Mouse (Mus musculus): ENCODE measurements around the gene Usp30. TPM values are rescaled to one million over a fixed set of nuclear protein-coding genes. Genes with fewer than 3 reads are reported as not detected.

Usp30 gene
- total RNA-seq, 2 experiments from 2014 or later, result 31.3 to 34.7 TPM

DNA sequence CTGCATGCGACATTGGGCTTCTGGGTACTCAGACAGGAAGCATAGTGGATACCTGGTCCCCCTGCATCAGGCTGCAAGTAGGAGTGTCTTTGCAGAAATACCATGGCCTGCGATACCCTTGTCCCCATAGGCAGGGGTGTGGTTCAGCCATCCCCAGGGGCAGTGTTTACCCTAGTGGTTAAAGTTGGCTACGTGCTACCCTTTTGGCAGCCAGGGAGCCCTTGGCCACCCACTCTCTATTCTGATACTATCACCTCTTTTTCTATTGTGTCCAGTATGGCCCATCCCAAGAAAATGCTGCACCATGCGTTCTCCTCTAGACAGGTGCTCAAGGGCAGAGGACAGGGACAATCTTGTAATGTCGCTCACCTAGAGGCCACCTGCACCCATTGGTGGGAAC lies 89.5 kb downstream of the Usp30 start:
- DNase-seq (ENCODE audit: low spot score in 2 of 2), result no peak

DNA sequence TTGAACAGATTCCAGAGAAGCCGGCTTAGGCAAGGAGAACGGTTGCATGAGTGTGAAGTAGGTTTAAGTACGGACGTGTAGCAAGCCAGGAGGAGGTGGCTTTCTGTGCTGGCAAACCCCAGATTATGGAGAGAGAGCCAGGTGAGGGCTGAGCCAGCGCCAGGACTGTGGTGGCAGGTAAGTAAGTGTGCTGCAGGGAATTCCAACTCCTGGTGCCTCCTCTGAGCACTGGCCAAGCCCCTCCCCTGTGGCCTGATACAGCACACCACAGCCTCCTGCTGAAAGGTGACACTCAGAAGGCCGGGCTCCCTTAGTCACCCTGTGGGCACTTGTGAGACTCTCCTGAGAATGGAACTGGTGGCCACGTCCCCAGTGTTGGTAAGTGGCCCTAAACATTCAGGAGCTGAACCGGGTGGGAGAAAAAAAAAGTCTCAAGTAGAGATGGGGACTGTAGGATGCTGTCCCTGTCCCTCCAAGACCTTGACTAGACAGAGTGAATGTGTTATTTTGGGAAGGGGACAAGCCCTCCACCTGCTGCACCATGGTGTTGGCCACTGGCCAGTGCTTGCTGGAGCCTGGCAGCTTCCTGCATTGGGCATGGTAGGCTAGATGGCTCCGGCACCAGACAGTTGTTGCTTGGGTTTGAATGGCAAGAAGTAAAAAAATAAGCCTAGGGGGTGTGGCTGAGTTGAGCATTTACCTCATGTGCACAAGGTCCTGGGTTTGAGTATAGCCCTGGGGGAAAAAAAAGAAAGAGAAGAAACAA lies 90.1 kb downstream of the Usp30 start:
- DNase-seq (ENCODE audit: low spot score in 2 of 2), result no peak

GRCm38 (mm10) chr5:114157236-114157635 lies 92.0 kb downstream of the Usp30 start:
- no peak for DNase-seq (ENCODE audit: low spot score in 2 of 2)

GRCm38 (mm10) chr5:114161424-114161823 lies 96.2 kb downstream of the Usp30 start:
- DNase-seq (ENCODE audit: low spot score in 2 of 2), result no peak

GRCm38 (mm10) chr5:114162106-114162815 lies 97.0 kb downstream of the Usp30 start:
- no peak for DNase-seq (ENCODE audit: low spot score in 2 of 2)

- DNase-seq (ENCODE audit: low spot score in 2 of 2), result peak in 1 of 2 experiments; percentile 19
These were observed 97.9 kb downstream of the Usp30 start for GRCm38 (mm10) chr5:114163117-114163696.

- DNase-seq (ENCODE audit: low spot score in 2 of 2), result no peak
These were observed 105.1 kb downstream of the Usp30 start for GRCm38 (mm10) chr5:114170345-114170744.

- no peak for DNase-seq (ENCODE audit: low spot score in 2 of 2)
These were observed 107.7 kb downstream of the Usp30 start for GRCm38 (mm10) chr5:114172936-114173335.

GRCm38 (mm10) chr5:114173458-114173857 lies 108.2 kb downstream of the Usp30 start:
- DNase-seq (ENCODE audit: low spot score in 2 of 2), result no peak

DNA sequence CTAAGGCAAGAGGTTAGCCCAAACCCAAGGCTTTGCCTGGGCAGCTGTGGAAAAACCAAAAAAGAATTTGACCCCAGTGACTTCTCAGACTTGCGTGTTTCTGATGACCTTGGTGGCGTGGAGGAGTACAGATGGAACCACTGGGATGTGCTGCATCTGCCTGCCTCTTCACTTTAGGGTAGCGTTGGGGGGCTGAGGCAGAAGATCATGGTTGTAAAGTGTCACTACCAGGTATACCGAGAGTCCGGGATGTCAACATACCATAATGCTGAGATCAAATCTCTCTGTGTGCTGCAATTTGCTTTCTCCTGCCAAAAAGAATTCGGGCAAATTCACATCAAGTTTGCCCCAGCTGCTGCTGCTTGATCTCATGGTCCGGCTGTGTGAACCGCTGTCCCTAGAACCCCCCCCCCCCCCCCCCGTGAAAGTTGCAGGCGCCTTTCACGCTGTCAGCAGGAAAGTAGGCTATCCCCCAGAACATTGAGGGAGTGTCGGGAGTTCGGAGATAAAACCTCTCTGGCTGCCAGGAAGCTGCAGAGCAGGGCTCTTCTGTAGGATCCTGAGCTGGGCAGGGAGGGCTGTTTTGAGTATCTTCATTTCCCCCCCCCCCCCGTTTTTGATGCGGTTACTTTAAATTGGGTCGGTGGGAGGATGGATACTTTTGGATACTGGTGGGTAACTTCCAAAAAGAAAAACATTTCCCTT lies 108.8 kb downstream of the Usp30 start:
- DNase-seq (ENCODE audit: low spot score in 2 of 2), result no peak

Other genes with a start within 250 kb of the Usp30 start
- 10 to 100 TPM; 26.5 to 29.3 TPM for gene Selplg, start 232.8 kb upstream of the Usp30 start, total RNA-seq (2021)
- 10 to 100 TPM; 87.9 to 94.2 TPM for gene Coro1c, start 156.7 kb upstream of the Usp30 start, total RNA-seq (2021)
- 10 to 100 TPM; 23.8 to 25.2 TPM for gene Ssh1, start 71.6 kb upstream of the Usp30 start, total RNA-seq (2021)
- gene Dao, start 61.8 kb upstream of the Usp30 start, total RNA-seq (2021), result not detected
- gene Svop, start 26.1 kb downstream of the Usp30 start, total RNA-seq (2021), result 100 to 1,000 TPM; 169 to 176 TPM
- 1 to 10 TPM; 3.5 to 5.6 TPM for gene Alkbh2, start 62.8 kb downstream of the Usp30 start, total RNA-seq (2021)
- 1 to 10 TPM; 4.1 to 4.2 TPM for gene Ung, start 64.9 kb downstream of the Usp30 start, total RNA-seq (2021)
- 1 to 10 TPM; 6.5 to 7.1 TPM for gene Acacb, start 81.1 kb downstream of the Usp30 start, total RNA-seq (2021)
- gene Foxn4, start 208.3 kb downstream of the Usp30 start, total RNA-seq (2021), result under 1 TPM in 1 of 2 experiments, not detected in 1; 0.12 TPM
- gene Myo1h, start 223.7 kb downstream of the Usp30 start, total RNA-seq (2021), result under 1 TPM; 0.74 to 0.98 TPM

All from layer of hippocampus, postnatal 14 days (tissue).